Mouse (Mus musculus): ENCODE data around the gene Wdr48.

Gene Wdr48

DNA sequence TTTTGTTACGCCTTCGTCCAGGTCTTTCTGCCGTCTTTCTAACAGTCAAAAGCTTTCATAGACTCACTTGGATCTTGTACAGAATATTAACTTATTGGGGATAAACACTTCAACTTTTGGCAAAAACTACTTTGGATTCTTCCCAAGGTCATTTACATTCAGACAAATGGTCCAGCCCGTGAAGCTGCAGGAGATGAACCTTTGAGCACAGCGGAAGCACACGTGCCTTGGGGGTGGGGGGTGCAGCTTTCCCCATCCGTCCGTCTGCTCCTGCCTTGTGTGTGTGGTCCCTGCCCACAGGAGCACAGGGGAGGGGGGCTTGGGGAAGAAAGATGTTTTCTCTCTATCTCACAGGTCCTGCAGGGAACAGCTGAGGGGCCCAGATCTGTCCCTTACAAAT is 31.1 kb downstream of the Wdr48 start:
- DNase-seq, result no peak

DNA sequence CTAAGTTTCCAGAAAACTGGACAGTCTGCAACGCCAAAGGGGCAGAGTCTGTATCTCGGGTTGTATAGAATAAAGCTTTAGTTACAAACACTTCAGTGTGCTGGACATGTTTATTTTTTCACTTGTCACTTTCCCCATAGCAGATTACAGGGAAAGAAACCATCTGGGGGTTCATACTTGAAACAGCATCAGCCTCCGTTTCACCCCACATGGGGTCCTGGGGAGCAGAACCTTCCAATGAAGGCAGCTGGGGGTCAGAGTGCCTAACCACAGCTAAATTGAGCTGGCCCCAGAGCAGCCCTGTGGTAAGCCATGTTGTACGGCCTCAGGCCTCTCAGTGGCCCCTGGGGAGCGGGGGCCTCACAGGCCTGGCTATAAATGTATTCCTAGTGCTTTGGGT is 31.8 kb downstream of the Wdr48 start:
- no peak for DNase-seq

DNA sequence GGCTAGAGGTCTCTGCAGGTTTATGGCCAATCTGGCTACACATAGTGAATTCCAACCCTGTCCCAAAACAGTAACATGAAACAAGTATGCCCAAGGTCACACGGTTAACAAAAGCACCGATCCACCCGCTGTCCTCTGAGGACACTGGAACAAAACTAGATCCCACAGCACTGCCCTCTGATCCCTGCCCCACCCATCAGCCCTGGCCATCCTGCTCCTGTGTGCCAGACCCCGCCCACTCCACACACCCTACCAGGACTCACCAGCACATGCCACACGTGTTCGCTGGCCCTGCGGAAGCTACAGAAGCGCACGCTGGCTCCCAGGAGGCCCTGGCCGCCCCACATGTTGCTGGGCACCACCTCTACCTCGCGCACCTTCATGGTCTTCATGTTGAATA is 37.7 kb downstream of the Wdr48 start:
- DNase-seq, result no peak

DNA sequence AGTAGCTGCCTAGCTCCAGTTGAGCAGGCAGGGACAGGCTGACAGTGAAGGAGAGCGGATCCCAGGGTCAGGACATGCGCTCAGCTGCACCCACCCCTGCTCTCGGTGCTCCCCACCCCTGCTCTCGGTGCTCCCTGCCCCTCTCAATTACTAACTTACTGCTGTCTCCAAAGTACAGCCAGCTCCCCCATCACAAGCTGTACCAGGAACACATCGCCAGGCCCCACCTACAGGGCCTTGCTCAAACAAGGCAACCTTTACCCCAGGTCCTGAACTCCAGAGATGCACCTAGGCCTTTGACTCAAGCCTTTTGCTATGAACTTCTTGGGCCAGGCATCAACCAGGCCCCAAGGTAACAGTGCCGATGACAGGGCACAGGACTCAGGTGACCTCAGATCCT is 39.0 kb downstream of the Wdr48 start:
- no peak for DNase-seq

DNA sequence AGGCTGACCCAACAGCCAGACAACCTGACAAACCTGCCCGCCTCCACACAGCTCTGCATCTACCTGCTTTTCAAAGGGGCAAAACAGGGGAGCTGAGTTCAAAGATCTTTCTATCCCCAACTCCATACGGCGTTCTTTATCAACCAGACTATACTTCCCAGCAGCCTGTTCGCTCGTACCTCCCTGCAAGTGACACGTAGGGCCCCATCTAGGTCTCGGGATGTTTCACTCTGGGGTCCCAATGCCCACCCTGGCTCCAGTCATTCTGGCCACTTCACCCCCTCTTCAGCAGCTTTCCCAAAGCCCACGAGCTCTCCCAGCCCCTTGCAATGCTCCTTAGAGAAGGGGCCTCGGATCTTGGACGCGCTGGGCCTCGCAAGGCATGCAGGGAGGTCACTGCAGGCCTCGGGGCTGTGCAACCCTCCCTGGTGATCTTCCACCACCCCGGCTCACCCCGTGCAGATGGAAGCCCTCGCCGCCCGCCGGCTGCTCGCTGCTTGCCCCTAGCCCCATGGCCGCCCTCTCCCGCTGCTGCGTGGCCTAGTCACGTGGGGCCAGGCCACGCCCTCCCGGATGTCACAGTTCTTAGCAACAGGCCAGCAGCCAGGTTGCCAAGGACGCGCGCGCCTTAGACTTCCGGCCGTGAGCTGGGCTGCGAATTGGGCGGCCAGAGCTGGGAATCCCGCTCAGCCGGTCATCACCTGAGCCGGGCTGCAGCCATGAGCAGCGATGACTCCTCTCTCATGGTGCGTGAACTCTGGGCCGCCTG is 42.5 kb downstream of the Wdr48 start, which contains the start of the genes Gorasp1 and Ttc21a:
TSS of gene Gorasp1 (minus strand) at position 561 of the 769 bp plus-strand sequence.
TSS of gene Ttc21a (plus strand) at position 602 of the 769 bp plus-strand sequence.
- DNase-seq, result peak; percentile 91

DNA sequence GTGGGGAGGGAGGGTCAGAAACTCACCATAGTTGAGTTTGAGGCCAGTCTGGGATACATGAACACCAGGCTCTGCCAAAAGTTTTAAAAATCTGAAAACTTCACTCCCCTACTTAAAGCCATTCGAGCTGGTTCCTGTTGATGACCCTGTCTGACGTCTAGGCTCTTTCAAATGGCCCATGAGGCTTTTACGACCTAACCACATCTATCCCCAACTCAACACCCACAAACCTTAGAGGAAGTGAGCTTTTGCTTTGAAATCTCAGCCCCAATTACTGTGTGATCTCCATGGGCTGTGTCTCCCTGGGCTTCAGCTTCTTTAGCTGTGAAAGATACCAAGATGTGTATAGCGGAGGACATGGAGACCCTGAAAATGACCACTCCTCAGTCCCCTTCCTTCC is 43.8 kb downstream of the Wdr48 start:
- DNase-seq, result no peak

DNA sequence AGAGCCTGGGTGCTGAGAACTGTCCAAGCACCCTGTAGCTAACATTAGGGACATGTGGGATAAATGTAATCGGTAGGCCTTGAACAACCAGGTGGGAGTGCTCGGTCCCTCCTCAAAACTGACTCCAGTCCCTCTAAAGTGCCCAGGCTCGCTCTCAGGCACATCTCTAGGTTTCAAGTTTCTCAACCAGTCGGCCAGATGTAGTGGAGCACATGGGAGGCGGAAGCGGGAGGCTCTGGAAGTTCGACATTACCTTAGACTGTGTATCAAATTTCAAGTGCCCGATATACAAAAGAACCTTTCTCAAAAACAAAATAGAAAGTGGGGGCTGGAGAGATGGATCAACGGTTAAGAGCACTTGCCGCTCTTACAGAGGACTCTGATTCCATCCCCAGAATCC is 45.0 kb downstream of the Wdr48 start:
- no peak for DNase-seq

DNA sequence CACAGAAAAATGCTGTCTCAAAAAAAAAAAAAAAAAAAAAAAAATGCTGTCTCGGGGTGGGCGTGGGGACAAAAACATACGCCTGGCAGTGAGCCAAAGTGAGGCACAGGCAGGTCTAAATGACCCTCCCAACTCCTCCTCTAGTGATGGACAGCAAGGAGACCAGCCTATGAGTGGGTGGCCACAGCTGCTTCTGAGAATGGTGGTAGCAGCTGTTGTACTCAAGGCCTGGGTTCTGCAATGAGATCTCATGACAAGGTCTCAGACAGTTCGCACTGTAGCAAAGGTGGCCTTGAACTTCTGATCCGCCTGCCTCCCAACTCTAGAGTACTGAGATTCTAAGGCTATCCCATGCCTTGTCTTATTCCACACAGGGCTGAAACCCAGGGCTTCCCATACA is 46.7 kb downstream of the Wdr48 start:
- DNase-seq, result no peak

DNA sequence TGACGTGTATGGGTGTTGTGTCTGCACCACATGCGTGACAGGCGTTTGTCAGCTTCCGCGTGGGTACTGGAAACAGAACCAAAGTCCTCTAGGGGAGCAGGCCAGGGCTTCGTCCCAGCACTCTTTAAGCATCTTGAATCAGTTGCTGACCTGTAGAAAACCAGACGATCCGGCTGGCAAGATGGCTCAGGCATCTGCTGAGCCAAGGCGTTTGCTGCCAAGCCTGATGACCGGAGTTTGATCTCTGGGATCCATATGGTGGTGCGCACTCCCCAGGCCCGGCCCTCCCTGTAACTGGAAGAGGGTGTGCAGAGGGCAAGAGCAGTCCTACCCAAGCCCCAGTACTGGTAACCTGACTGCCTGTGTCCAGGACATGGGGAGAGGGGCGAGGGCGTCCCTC is 47.2 kb downstream of the Wdr48 start:
- no peak for DNase-seq

DNA sequence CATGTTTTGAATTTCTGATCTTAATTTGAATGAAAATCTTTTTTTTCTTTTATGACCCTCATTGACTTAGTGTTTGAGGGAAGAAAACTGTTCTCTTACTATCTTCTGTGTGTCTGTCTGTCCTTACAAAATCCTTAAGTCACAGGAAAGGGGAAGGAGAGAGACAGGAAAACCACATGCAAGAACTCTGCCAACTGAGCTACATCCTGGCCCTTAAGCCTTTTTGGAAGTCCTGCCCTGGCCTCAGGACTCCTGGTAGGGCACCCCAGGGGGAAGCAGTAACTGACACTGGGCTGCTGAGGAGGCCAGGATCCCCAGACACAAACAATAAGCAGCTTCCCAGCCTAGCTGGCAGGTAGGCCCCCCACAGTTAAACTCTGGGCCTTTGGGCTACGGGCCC is 48.6 kb downstream of the Wdr48 start:
- DNase-seq, result no peak

DNA sequence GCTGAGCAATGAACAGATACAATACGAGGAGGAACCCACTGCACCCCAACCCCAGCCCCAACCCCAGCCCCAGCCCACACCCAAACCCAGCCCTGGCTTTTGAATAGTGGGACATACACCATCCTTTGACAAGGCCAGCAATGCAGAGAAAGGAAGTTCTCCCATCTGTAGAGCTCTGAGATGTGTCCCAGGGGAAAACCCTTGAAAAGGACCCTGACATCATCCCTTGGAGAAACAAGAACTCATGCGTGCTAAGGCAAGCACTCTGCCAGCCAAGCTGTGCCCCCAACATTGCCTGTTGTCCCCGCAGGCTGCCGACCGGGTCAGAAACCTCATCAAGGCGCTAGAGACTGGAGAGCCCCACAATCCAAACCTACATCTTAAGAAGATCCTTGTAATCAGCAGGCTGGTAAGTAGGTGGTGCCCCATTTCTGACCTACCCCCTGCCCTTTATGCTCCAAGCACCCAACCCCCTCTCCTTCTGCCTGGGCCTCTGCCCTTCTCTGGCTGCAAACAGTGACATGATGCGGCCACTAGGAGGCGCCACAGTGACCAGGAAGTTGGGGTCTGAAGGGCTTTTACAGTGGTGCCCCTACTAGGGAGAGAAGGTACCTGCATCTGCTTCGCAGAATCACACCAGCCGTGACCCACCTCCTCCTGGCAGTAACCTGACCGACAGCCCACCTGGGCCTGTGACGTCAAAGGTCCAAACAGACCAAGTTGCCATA is 50.7 kb downstream of the Wdr48 start:
- no peak for DNase-seq

DNA sequence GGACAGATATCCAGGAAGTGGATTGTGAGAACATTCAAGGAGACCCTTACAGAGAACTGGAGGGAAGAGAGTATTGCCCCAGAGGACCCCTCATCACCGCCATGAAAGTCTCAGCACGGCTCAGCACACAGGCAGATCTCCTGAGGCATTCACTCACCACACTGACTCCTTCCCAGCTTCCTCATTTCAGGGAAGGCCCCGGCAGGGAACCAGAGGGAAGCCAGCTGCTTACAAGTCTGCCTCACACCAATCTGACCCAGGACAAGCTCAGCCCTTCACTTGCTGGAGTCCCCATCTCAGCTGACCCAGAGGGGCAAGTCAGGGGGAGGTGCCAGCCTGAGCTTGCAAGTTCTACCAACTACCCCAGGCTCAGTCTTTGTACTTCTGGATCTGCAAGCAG is 54.1 kb downstream of the Wdr48 start:
- no peak for DNase-seq

DNA sequence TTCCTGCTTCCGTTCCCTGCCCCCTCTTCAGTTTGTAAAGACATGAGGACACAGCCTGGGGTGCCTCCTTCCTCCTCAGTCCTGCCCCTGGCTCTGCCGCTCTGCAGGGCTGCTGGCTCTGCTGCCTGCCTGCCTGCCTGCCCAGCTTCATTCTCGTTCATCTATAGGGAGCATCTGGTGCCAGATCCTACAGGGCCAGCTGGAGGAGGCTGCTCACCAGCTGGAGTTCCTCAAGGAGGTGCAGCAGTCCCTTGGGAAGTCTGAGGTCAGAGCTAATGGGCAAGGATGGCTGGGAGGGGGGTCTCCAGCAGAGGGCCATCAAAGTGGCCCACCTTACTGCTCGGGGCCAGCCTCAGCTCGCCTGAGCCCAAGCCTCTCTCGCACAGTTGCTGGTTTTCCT is 55.8 kb downstream of the Wdr48 start:
- no peak for DNase-seq

DNA sequence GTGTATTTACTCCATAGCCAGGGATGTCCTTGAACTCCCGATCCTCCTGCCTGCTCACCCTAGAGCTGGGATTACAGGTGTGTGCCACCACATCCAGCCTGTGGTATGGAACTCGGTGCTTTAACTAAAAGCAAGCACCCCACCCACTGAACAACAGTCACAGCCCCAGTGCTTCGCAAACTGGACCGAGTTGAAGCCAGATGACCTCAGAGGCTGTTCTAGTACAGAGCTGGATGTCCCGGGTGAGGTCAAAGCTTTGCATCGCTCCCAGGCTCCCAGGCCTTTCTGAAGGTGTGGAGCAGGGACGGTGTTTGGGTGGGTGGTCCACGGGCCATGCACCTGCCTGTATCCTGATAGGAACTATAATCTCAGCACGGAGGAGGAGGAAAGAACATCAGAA is 56.7 kb downstream of the Wdr48 start:
- DNase-seq, result no peak

DNA sequence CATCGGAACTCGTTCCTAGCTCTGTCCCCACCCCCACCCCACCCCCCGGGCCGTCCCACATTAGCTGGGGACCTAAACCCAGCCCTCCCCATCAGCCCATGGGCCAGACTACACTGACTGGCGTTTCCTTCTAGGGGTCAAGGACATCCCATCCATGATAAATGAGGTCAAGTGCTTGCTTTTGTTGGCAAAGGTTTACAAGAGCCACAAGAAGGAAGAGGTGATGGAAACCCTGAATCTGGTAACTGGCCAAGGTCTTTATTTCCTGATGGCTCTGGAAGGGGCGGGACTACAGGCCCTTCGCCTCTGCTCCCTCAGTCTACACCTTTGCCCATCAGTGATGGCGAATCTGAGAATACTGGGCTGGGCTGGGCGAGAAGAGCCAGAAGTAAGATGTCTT is 64.2 kb downstream of the Wdr48 start:
- DNase-seq, result no peak

DNA sequence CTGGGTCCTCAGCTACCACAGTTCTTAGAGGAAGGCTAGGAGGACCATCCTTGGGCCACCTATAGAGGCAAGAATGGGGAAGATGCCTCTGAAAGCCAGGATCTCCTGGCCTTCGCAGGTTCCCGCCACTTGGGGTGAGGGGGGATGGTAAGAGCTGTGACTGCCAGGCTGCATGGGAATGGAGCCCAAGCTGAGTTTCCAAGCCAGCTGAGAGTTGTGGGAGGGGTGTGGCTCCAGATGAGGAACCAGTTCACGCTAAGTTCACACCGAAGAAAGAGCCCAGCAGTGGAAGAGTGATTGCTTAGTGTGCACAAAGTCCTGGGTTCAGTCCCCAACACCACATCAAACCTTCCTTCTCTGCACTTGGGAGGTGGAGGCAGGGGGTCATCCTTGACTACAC is 67.5 kb downstream of the Wdr48 start:
- DNase-seq, result no peak

DNA sequence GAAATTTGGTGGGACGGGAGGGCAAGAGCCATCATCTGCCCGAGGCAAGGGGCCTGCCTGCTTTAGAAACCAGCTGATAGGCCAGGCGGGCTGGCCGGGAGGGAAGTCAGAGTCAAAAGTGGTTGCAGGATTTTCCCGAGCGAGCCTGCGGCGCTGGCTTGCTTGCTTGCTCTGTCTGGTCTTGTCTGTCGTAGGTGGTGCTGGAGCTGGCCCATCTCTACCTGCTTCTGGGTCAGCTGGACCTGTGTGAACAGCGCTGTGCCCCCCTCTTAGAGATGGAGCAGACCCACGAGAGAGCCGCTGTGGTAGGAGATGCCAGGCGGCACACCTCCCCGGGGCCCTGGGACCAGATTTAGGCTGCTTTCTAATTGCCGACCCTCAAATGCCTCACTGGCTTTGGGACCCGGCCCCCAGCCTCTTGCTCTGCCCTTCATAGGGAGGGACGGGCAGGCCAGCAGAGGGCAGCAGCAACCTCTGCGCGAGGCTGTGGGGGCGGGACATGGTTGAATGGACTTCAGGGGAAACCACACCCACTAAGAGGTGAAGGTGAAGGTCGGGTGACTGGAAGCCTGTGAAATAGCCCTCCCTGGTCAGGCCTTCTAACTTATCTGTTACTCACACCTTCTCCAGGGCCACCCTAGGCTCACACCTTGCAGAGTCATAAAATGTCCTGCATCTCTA is 68.4 kb downstream of the Wdr48 start:
- DNase-seq, result no peak

DNA sequence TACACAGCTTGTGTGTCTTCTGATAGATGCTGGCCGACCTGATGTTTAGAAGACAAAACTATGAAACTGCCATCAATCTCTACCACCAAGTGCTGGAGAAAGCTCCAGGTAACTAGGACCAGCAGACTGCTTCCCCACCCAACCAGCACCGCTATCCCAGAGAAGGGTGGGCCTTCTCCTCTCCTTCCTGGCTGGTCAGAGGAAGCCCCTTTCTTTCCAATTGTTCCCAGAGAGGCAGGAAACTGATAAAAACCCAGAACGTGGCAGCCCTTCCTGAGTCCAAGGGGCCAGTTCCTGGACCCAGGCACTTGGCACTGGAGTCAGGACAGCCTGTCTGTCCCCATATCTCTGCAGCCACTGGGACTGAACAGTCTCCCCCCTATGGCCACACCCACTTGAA is 69.5 kb downstream of the Wdr48 start:
- no peak for DNase-seq

DNA sequence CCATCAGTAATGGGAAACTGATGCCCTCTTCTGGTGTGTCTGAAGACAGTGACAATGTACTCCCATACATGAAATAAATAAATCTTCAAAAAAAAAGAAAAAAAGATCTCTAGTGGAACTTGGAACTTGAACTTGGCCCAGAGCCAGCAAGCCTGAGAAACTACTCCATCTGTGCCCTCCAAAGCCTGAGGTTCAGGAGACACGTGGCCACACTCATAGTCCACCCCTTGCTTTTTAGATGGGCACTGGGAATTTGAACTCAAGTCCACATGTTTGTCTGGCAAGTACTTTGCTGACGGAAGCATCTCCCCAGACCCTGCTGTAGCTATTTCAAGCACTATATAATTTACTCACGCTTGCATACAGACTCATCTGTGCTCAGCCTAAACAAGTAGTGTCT is 70.5 kb downstream of the Wdr48 start:
- DNase-seq, result no peak

DNA sequence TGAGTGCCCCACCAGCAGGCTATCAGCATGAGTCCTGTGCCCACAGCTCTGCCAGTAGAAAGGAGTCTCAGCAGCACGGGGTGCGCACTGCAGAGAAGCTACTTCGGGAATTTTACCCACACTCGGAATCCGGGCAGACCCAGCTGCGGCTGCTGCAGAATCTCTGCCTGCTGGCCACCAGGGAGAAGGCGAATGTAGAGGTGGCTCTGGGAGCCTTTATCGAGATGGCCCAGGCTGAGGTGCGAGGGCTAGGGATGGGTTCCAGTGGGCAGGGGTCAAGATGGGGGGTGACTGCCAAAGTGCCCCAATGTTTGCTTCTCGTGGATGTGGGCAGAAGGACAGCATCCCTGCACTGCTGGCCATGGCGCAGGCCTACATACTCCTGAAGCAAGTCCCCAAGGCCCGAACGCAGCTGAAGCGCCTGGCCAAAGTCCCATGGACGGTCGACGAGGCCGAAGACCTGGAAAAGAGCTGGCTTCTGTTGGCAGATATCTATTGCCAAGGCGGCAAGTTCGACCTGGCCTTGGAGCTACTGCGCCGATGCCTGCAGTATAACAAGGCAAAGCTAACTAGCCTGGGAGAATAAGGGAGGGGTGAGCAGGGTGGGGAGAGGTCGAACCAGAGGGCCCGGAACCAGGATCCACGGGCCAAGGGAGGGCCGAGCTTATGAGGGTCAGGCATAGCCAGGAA is 71.7 kb downstream of the Wdr48 start:
- no peak for DNase-seq

DNA sequence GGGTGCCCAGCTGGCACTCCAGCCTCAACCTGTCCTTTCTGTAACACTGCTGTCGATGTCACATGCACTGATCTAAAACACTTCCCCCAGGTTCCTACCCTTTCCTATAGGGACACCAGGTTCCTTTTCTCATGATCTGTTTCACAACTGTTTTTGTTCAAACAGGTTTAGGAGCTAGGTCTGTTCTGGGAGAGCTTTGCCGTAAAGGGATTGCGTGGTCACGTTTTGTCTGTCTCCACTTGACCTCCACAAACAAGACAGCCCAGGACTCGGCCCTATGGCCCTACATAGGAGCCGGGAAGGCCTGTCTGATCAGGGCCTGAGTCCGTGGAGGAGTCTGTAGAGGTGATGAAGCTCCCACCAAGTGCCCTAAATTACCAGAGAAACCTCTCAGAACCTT is 75.1 kb downstream of the Wdr48 start:
- DNase-seq, result no peak

DNA sequence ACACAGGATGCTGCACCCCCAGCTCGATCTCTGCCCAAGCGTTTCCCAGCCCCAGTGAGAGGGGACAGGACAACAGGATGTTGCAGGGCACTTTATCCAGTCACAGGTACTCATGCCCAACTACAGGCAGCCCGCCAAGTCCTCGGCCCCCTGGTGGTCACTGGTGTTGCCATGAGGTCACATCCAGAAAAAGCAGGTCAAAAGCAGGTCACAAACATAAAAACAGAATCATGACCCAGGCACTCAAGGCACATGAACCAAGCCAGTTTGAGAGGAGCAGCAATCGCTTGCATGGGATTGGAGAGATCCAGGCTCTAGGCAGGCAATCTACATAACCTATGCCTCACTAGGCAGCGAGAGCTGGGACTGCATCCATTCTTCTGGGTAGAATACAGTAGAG is 75.5 kb downstream of the Wdr48 start:
- no peak for DNase-seq

Data from right cerebral cortex, postnatal 25 days (tissue).